Mouse (Mus musculus): ENCODE data around the gene Ace2. TPM values are rescaled to one million over a fixed set of nuclear protein-coding genes. Genes with fewer than 3 reads are reported as not detected.

Gene Ace2
- under 1 TPM; 0.56 to 0.67 TPM for total RNA-seq (2021)
- long read RNA-seq, experiment 1, partial matches to known transcripts: 2 of 2 reads
- long read RNA-seq, experiment 1, other reads (novel, unspliced or antisense): 0 of 2 reads
- long read RNA-seq, experiment 2, partial matches to known transcripts: 0 of 1 reads
- long read RNA-seq, experiment 2, other reads (novel, unspliced or antisense): 0 of 1 reads

DNA sequence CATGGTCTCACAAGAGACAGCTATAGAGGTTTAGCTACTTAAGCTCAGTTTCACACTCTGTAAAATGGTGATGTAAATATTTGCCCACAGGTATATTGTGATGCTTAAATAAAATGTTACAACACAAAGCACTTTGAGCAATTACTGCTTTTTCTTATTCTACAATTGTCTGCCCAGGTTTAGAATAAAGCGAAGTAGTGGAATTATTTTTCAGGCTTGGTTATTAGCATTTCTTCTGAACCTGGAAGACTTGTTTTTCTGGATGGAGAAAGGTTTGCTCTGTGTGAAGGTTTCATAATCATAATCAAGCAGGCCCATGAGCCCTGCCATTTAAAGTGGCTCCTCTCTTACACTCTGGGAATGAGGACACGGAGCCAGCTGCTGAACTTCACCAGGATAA, at the start of gene Ace2:
Ace2 (plus strand) TSS at position 301 of the 400 bp plus-strand sequence.
- no peak for DNase-seq

DNA sequence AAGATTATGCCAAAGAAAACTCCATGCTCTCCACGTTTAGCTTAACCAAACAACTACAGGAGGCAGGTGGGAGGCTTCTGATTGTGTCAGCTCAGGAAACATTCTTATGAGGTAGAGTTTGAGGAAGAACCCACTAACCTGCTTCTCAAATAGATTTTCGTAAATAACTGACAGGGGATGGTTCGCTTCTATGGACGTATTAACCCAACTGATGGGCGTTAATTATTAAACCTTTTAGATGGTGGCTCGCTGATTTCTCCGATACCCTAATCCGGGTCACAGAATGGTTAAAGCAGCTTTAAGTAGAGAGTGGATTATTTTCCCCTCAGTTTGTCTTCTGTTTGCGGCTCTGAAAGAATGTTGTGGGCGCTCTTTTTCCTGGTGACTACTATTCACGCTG, 49.2 kb upstream of the Ace2 start:
- DNase-seq: no peak

DNA sequence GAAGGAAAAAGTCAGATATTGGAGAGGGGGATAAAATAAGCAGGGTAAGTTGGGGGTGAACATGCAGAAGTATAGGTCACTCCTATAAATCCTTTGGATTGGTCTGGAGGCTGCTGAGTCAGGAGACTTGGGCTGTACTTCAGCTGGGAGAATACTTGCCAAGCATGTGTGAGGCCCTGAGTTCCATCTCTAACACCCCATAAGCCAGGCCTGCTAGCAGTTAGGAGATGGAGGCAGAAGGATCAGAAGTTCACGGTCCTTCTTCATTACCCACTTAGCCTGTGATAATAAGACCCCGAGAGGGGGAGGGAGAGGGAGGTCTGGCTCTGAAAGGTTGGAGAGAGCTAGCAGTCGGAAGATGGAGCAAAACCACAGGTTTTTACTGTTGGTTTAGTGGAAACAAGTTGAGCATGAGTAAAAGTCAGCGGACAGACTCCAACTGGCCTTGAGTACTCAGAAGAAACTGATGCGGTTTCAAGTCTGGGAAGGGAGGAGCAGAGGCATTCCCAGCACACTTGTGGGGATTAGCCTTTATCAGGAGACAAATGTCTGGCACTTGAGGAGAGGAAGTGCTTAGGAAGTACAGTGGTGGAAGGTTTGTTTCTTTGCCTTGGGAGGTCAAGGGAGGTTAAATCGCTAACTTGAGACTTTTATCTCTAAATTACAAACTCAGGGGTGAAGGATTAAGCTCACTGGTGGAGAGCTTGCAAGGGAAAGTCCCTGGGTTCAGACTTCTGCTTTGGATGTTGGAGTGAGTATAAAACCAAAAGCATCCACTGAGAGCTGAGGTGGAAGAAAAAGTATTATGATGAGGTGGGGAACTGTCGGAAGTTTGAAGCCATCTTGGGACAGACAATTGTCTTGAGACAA, 46.6 kb upstream of the Ace2 start:
- DNase-seq: no peak

DNA sequence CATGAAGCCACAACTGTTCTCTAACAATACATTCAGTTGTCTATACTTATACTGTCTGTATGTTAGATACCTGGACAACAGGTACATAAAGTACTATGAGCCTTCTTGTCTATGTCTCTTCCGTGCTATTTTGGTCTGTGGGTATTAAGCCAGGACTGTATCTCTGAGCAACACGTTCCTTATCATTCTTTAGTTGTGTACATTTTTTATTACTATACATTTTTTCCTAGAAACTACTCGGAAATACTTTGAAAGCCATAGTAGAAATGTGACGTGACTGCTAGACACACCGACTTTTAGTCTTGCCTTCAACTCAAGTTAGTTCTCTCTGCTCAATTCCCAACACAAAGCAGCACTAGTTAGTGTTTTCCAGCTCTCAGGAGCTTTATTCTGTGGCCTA, 45.7 kb upstream of the Ace2 start:
- DNase-seq: no peak

DNA sequence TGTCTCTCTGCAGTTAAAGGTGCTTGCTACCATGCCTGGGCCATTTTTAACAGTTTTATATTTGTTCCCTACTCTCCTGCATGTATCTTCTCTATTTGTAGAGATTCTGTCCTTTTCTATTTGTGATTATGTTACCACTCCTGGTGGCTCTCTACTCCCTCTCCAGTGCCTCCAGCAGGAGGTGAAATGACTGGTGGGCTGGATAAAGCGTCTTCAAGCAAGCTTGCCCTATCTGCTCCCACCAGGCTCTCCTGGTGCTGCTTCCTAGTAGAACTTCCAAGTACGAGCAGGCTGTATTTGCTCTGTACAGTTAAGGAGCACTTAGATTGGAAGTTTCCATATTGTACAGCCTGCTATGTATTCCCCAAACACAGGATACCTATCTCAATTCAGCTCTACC, 43.3 kb upstream of the Ace2 start:
- DNase-seq: no peak

DNA sequence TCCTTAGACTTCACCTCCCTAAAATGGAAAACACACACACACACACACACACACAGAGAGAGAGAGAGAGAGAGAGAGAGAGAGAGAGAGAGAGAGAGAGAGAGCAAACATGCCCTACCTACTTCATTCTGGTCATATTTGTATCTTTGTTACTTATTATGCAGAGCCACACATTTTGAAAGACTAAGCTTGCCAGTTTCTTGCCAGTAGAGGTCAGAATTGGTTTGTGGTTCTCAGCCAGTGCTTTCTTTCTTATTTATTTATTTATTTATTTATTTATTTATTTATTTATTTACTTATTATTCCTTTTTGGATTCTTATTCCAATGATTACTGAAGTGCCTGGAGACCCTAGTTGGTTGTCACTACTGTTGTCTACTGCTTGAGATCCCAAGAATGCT, 37.6 kb upstream of the Ace2 start:
- DNase-seq: no peak

DNA sequence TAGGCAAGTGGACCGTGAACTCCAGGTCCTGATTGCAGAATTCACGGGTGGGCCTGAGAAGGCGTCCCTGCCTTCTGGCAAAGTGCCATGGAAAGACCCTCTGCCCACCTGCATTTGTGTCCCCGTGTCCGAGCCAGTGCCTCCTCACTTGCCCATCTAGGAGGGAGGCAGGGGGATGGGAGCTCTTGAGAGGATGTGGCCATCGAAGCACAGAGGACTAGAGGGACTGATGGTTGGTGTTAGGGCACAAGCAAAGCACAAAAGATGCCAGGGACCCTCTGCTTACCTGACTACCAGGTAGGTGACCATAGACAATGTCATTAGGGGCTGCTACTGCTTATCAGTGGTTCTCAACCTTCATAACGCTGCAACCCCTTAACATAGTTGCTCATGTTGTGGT, 36.9 kb upstream of the Ace2 start:
- DNase-seq: peak; percentile 5

DNA sequence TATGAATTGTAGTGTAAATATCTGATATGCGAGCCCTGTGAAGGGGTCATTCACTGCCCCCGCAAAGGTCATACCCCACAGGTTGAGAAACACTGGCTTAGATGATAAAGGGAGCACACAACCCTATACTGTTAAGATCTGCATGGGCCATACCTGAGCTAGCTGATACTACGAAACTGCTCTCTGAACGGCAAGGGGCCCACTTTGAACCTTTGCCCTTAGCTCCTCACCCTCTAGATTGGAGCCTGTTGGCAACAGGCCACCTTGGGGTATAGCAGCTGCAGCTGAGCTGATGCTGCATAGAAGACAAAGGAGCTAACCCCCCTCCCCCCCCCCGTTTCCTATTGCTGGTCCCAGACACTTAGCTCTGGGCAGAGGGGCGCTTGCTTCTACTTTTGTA, 36.5 kb upstream of the Ace2 start:
- no peak for DNase-seq

DNA sequence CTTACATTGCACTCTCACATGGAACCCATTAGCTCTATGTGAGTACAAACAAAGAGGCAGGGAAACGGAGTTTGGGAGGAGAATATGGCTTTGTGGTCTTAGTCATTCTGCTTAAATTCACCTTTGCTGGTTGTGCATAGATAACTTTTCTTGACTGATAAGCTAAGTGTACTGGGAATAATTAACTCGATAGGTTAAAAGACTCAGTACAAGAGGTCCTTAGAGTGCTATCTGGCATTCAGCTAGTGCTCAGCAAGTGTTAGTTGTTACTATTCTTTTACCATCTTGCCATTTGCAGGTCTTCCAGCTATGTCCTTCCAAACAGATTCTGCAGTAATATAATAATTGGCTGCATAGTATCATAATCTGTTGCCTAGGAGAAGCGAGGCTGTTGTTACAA, 28.0 kb upstream of the Ace2 start:
- no peak for DNase-seq

DNA sequence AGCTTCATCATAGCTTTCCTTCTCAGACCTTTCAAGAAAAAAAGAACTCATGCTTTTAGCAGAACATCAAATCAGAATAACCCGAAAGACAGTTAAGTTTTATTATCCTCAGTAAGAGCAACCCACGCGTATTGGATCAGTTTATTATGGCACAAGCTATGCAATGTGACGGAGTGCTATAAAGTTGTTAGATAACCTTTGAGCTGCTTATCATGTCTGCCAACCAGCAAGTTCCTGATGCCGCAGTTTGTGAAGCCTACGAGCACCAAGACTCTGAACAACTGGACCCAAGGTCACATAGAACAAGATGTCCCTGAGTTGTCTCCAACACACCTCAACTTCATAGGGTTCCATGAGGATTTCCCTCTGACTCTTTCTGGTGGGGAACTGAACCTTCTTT, 25.4 kb upstream of the Ace2 start:
- DNase-seq: no peak

DNA sequence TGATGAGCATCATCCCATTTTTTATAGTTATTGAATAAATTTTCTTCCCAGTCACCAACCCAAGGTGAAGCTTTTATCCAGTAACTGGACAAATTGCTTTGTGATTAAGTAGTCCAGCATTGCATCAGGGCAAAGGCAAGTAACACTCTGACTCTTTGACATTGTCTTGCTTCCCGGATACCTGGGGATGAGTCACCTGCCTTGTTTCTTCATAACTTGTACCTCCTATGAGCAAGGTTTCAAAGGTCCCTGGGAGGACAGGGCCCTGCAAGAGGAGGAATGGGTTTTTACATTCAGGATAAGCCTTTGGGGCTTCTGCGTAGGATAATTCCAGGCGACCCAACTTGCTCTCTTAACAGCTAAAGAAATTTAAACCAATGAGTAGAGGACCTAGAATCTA, 15.2 kb upstream of the Ace2 start:
- no peak for DNase-seq

DNA sequence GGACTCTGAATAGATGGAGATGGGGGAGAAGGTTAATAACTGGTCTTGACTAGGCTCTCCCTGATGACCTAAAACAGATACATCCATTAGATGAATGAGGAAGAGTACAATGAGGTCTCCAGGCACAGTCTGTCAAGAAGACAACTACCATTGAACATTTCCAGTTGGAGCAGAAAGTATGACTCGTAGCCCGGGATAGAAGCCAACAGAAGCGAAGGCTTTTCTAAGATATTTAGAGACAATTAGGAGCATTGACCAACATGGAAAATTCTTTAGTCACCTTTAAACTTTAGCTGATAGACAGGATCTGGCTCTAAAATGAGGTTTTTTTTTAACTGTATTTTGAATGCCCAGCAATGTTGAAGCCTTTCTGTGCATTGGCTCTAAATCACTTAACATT, 5.6 kb upstream of the Ace2 start:
- DNase-seq: no peak

DNA sequence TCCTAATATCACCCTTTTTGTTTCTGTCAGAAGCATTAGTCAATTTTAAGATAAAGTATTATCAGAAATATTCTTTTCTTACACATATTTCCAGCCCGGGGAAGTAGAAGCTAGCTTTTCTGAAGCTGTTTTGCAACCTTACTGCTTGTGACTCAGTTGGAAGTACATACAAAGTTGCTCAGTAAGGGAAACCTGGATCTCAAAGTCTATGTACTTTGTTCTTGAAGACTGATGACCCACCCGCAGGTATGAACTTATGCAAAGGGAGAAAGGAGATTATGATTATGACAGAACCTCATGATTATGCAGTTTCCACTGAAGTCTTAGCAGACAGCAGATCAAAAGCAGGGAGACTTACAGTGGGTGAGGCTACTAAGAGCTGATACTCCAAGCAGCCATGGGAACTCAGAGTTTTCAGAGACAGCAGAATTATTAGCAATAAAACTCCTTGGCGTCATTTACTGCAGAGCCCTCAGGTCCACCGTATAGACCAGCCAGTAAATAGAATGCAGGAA, 3.8 kb upstream of the Ace2 start:
- DNase-seq: no peak

DNA sequence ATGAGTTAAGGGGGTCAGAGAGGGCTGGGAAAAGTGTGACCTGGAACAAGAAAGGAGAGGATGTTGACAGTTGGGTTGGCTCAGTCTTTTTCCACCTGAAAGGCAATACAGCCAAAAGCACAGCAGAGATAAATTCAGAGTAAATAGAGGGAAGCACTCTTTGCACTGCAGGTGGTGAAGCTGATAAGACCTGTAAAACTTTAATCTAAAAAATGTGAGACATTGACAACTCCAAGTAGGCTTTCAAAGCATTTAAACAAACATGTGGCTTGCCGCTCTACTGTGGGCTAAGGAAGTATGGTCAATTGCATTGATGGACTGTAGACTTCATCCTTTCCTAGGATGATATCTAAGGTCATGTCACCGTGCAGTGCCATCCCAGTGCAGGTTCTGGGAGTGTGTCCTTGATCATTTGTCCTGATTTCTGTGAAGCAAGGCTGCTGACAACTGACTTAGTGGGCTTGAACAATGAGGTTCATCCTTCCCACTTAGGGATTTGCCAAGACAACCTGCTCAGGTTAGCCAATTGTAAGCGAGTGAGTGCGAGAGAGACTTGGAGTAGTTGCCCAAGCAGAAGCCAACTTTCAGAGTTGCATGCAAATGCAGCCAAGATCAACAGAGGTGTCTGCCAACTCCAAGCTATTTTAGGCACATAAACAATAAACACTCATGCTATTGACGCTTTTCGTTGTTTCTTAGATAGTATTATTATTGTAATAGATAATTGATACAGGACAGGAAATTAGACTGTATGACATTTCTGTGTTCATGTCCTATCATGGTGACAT, 6.5 kb downstream of the Ace2 start:
- no peak for DNase-seq

DNA sequence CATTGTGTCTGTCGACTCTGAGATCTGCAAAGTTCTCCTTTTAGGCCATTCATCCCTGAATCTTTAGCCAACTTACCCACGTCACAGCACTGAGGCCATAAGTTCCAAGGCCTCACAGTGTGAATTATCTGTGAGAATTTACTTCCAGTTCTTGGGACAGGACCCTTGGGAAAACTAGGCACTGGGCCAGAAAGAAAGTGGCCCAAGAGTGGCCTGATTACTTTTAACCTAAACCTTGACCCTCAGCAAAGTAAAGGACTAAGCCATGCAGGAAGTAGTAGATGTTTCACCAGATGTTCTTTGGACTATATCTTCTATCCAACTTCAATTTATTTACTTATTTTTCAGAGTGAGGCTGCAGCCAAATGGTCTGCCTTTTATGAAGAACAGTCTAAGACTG, 13.6 kb downstream of the Ace2 start:
- no peak for DNase-seq

DNA sequence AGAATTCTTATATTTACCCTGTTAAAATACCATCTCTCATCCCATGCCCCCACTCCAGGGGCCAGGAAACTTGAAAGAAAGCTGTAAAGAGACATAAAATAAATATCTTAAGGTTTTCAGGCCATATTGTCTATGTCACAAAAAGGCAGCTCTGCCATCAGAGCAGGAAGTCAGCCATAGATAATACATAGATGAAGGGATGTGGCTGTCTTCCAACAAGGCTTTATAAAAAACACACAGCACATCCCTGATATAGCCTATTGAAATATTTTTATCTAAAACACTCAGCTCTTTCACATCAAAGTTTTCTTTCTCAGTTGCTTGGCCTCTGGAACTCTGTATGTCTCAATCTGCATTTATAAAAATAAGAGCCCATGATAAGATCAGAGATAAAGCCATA, 14.5 kb downstream of the Ace2 start:
- DNase-seq: no peak

DNA sequence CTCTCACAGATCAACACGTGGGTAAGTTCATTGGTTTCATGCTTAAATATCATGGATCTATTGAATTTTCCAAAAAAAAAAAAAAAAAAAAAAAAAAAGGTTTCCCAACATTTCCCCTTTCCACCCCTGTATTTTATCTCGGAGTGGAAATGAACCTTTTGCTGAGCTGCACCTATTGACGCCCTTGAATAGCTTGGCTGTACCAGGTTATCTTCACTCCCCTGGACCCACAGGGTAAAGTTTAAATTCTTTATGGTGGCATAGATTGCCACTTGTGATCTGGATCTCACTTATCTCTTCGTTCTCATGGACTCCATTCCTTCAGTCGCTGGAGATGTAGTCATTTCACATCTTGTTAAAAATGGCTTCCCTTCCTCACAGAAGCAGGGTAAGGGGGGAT, 15.5 kb downstream of the Ace2 start:
- DNase-seq: no peak

DNA sequence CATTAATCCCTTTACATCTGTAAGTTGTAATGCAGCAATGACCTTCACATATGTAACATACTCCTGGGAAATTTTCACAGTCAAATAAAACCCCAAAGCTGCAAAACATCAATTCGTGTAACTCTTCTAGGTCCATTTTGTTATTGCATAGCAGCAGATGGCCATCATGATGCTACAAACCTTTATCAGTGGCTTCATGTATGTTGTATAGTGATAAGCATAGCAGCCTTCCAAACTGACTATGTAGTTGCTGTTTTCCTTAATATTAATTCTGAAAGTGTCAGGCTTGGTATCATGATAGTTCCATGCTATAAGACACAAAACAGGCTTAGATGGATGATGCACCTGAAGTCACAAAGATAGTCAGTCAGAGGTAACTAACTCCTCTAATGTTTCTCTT, 25.5 kb downstream of the Ace2 start:
- DNase-seq: no peak

DNA sequence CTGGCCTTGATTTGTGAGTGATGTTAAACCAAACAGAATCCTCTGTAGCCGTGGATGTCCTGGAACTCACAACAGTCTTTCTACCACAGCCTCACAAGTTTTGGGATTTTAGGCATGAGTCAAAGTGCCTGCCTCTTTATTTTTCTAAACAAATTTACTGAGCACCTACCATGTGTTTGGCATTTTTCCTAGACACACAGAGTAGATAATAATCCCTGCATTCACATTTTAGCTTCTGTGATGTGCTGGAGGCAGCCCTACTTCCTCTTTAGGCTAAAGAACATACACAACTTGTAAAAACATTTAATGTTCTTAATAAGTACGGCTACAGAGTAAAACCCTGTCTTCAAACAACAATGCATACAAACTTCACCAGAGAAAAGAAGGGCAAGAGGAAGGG, 31.9 kb downstream of the Ace2 start:
- no peak for DNase-seq

DNA sequence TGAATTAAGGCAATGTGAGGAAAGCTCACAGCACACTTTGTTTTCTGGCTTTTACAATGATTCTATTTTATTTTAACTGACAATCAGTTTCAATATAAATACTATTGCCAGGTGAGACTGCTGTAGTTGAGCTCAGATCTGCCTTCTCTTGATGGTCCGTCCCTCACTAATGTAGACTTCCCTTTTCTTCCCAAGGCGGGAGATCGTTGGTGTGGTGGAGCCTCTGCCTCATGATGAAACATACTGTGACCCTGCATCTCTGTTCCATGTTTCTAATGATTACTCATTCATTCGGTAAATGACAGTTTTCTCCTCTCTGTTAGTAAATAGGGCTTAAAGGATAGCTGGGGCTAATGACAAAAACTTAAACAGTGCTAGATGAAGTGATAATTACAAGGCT, 34.7 kb downstream of the Ace2 start:
- no peak for DNase-seq

DNA sequence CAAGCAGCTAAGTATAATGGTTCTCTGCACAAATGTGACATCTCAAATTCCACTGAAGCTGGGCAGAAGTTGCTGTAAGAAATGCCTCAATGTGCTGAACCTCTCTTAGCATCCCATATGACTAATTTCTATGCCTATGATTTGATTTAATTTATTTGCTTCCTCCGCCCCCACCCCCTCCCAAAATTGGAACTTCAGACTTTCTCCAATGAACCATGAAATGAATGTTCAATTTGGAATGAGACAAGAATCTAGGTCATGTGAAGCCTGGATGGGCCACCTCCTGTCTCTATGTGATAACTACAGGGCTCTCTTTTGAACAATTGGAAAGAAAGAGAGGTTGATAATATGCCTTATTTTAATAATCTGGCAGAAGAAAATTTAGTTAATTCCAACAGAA, 36.2 kb downstream of the Ace2 start:
- DNase-seq: no peak

DNA sequence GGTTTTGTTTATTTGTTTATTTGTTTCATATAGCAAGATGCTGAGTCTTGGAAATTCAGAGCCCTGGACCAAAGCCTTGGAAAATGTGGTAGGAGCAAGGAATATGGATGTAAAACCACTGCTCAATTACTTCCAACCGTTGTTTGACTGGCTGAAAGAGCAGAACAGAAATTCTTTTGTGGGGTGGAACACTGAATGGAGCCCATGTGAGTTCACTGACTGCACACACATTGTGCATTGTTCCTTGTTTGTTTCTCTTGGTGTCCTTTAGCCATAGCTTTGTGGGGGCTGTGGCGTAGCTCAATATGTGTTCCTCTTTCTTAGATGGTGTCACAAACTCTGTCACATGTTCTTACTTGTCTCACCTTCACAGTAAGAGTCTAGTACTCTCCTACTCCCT, 36.6 kb downstream of the Ace2 start:
- no peak for DNase-seq

DNA sequence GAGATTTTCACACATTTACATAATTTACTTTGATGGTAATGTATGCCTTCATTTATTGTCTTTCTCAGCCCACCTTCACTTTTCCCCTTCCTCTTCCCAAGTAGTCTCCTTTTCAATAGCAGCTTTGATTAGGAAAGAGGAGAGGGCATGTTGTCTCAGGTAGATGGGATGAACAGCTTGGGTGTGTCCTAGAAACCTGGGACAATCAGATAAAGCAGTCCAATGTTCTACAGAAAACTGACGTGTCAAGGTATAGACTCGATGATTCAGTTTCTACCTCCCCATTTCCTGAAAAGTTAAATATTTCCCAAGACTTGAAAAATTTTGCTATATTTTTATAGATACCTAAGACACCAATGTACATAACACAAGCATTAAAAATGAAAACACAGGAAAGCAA, 39.7 kb downstream of the Ace2 start:
- no peak for DNase-seq
